Mouse (Mus musculus): ENCODE measurements around the gene Nmd3. TPM values are rescaled to one million over a fixed set of nuclear protein-coding genes. Genes with fewer than 3 reads are reported as not detected.

The Nmd3 gene
- total and polyA plus RNA-seq, 2 experiments from 2014 or later, result 6.8 to 60.6 TPM

- Histone ChIP-seq H3K9ac (replicated peaks; ENCODE audit: low read length) (no peak overlapping the region), H3K27me3 (ENCODE audit: insufficient read depth, low read length) (no peaks in the 10 kb centered on the region), H3K9me3 (ENCODE audit: low read length) (no peaks in the 10 kb centered on the region), H3K36me3 (ENCODE audit: insufficient read depth, low read length) (no peaks in the 10 kb centered on the region), H3K4me3 (ENCODE audit: low read length) (no peak overlapping the region), H3K4me1 (ENCODE audit: insufficient read depth, low read length) (no peaks in the 10 kb centered on the region), H3K27ac (no peak overlapping the region), H3K4me2 (ENCODE audit: low read depth, low read length) (no peak overlapping the region)
- TF ChIP-seq CTCF (IDR thresholded peaks at IDR 0.05; ENCODE audit: low read depth), result no peak
- DNase-seq (ENCODE audit: low spot score) (no peak), ATAC-seq (no peak)
- 80% methylated on average over 4 of the region's 4 CpGs for WGBS
Observed at GRCm38 (mm10) chr3:69779246-69779796, 57.5 kb downstream of the Nmd3 start.

GRCm38 (mm10) chr3:69792823-69793417, 71.1 kb downstream of the Nmd3 start:
- TF ChIP-seq CTCF (IDR thresholded peaks at IDR 0.05; ENCODE audit: low read depth), result no peak
- H3K9me3 ChIP-seq (ENCODE audit: low read length), result no peaks in the 10 kb centered on the region

GRCm38 (mm10) chr3:69797533-69797932, 75.7 kb downstream of the Nmd3 start:
- H3K4me3 ChIP-seq (ENCODE audit: low read length), result no peak overlapping the region
- H3K9me3 ChIP-seq (ENCODE audit: low read length), result no peaks in the 10 kb centered on the region
- no peak overlapping the region for H3K9ac ChIP-seq (replicated peaks; ENCODE audit: low read length)
- no peaks in the 10 kb centered on the region for H3K36me3 ChIP-seq (ENCODE audit: insufficient read depth, low read length)
- no peak overlapping the region for H3K4me2 ChIP-seq (ENCODE audit: low read depth, low read length)
- no peaks in the 10 kb centered on the region for H3K4me1 ChIP-seq (ENCODE audit: insufficient read depth, low read length)
- no peak for ATAC-seq
- DNase-seq (ENCODE audit: low spot score), result no peak
- WGBS, result 83% methylated on average over 4 of the region's 4 CpGs
- no peak for TF ChIP-seq CTCF (IDR thresholded peaks at IDR 0.05; ENCODE audit: low read depth)
- no peaks in the 10 kb centered on the region for H3K27me3 ChIP-seq (ENCODE audit: insufficient read depth, low read length)
- H3K27ac ChIP-seq, result no peak overlapping the region

More at GRCm38 (mm10) chr3:69792823-69793417, 71.1 kb downstream of the Nmd3 start:
- WGBS, result 80% methylated on average over 3 of the region's 3 CpGs
- no peak overlapping the region for H3K9ac ChIP-seq (replicated peaks; ENCODE audit: low read length)
- H3K4me1 ChIP-seq (ENCODE audit: insufficient read depth, low read length), result no peaks in the 10 kb centered on the region
- H3K4me3 ChIP-seq (ENCODE audit: low read length), result no peak overlapping the region
- no peaks in the 10 kb centered on the region for H3K36me3 ChIP-seq (ENCODE audit: insufficient read depth, low read length)
- no peak for DNase-seq (ENCODE audit: low spot score)
- ATAC-seq, result no peak
- no peak overlapping the region for H3K4me2 ChIP-seq (ENCODE audit: low read depth, low read length)
- H3K27me3 ChIP-seq (ENCODE audit: insufficient read depth, low read length), result no peaks in the 10 kb centered on the region
- no peak overlapping the region for H3K27ac ChIP-seq

- no peak for DNase-seq (ENCODE audit: low spot score)
- Histone ChIP-seq H3K36me3 (ENCODE audit: insufficient read depth, low read length) (no peaks in the 10 kb centered on the region), H3K4me3 (ENCODE audit: low read length) (no peak overlapping the region), H3K27me3 (ENCODE audit: insufficient read depth, low read length) (no peaks in the 10 kb centered on the region), H3K9me3 (ENCODE audit: low read length) (no peaks in the 10 kb centered on the region), H3K27ac (no peak overlapping the region), H3K4me1 (ENCODE audit: insufficient read depth, low read length) (no peaks in the 10 kb centered on the region), H3K4me2 (ENCODE audit: low read depth, low read length) (no peak overlapping the region), H3K9ac (replicated peaks; ENCODE audit: low read length) (no peak overlapping the region)
- WGBS, result 75% methylated on average over 2 of the region's 2 CpGs
- TF ChIP-seq CTCF (IDR thresholded peaks at IDR 0.05; ENCODE audit: low read depth), result no peak
- ATAC-seq, result no peak
Observed at GRCm38 (mm10) chr3:69797969-69798368, 76.2 kb downstream of the Nmd3 start.

GRCm38 (mm10) chr3:69799096-69799495, 77.3 kb downstream of the Nmd3 start:
- ATAC-seq, result no peak
- Histone ChIP-seq H3K4me3 (ENCODE audit: low read length) (no peak overlapping the region), H3K4me1 (ENCODE audit: insufficient read depth, low read length) (no peaks in the 10 kb centered on the region), H3K9me3 (ENCODE audit: low read length) (no peaks in the 10 kb centered on the region), H3K9ac (replicated peaks; ENCODE audit: low read length) (no peak overlapping the region), H3K4me2 (ENCODE audit: low read depth, low read length) (no peak overlapping the region), H3K27ac (no peak overlapping the region), H3K36me3 (ENCODE audit: insufficient read depth, low read length) (no peaks in the 10 kb centered on the region), H3K27me3 (ENCODE audit: insufficient read depth, low read length) (no peaks in the 10 kb centered on the region)
- no peak for DNase-seq (ENCODE audit: low spot score)
- TF ChIP-seq CTCF (IDR thresholded peaks at IDR 0.05; ENCODE audit: low read depth), result no peak
- WGBS, result 86% methylated on average over 1 of the region's 1 CpGs

GRCm38 (mm10) chr3:69800829-69801384, 79.1 kb downstream of the Nmd3 start:
- Histone ChIP-seq H3K36me3 (ENCODE audit: insufficient read depth, low read length) (no peaks in the 10 kb centered on the region), H3K4me3 (ENCODE audit: low read length) (no peak overlapping the region), H3K4me1 (ENCODE audit: insufficient read depth, low read length) (no peaks in the 10 kb centered on the region), H3K4me2 (ENCODE audit: low read depth, low read length) (no peak overlapping the region), H3K9ac (replicated peaks; ENCODE audit: low read length) (no peak overlapping the region), H3K9me3 (ENCODE audit: low read length) (no peaks in the 10 kb centered on the region), H3K27ac (no peak overlapping the region), H3K27me3 (ENCODE audit: insufficient read depth, low read length) (no peaks in the 10 kb centered on the region)
- DNase-seq (ENCODE audit: low spot score) (peak; percentile 35), ATAC-seq (no peak)
- no peak for TF ChIP-seq CTCF (IDR thresholded peaks at IDR 0.05; ENCODE audit: low read depth)
- 52% methylated on average over 7 of the region's 7 CpGs for WGBS

GRCm38 (mm10) chr3:69803137-69803536, 81.4 kb downstream of the Nmd3 start:
- H3K27me3 ChIP-seq (ENCODE audit: insufficient read depth, low read length), result no peaks in the 10 kb centered on the region
- no peaks in the 10 kb centered on the region for H3K4me1 ChIP-seq (ENCODE audit: insufficient read depth, low read length)
- H3K9ac ChIP-seq (replicated peaks; ENCODE audit: low read length), result no peak overlapping the region
- no peak for DNase-seq (ENCODE audit: low spot score)
- ATAC-seq, result no peak
- no peaks in the 10 kb centered on the region for H3K36me3 ChIP-seq (ENCODE audit: insufficient read depth, low read length)
- no peak overlapping the region for H3K27ac ChIP-seq
- no peak overlapping the region for H3K4me3 ChIP-seq (ENCODE audit: low read length)
- H3K4me2 ChIP-seq (ENCODE audit: low read depth, low read length), result no peak overlapping the region
- no peaks in the 10 kb centered on the region for H3K9me3 ChIP-seq (ENCODE audit: low read length)
- WGBS, result 94% methylated on average over 1 of the region's 1 CpGs
- TF ChIP-seq CTCF (IDR thresholded peaks at IDR 0.05; ENCODE audit: low read depth), result no peak

Other genes with a start within 250 kb of the Nmd3 start
- gene B3galnt1, start 123.0 kb upstream of the Nmd3 start, total RNA-seq (2014; rRNA removed), result 67.0 and 73.5 TPM in 2 replicates
- gene B3galnt1, start 123.0 kb upstream of the Nmd3 start, polyA plus RNA-seq (2015; fragmentation: Nextera tagmentation; extraction: Ambion mirVana), result 90.6 and 91.2 TPM in 2 replicates
- gene Sptssb, start 138.0 kb downstream of the Nmd3 start, total RNA-seq (2014; rRNA removed), result 1.5 TPM in 2 replicates
- gene Sptssb, start 138.0 kb downstream of the Nmd3 start, polyA plus RNA-seq (2015; fragmentation: Nextera tagmentation; extraction: Ambion mirVana), result 1.6 and 1.7 TPM in 2 replicates